Mouse (Mus musculus) NIH3T3 (cell line): ENCODE measurements around the gene Scarb1.
A peak's percentile ranks its signal among the peaks of the same experiment; 100 is the strongest.

ENCODE experiments used
- DNase-seq: peaks from one replicate; pipeline ENCODE4 v3.0.0-alpha.2; 2012; ENCODE audit warnings: low read depth

Scarb1 gene

DNA sequence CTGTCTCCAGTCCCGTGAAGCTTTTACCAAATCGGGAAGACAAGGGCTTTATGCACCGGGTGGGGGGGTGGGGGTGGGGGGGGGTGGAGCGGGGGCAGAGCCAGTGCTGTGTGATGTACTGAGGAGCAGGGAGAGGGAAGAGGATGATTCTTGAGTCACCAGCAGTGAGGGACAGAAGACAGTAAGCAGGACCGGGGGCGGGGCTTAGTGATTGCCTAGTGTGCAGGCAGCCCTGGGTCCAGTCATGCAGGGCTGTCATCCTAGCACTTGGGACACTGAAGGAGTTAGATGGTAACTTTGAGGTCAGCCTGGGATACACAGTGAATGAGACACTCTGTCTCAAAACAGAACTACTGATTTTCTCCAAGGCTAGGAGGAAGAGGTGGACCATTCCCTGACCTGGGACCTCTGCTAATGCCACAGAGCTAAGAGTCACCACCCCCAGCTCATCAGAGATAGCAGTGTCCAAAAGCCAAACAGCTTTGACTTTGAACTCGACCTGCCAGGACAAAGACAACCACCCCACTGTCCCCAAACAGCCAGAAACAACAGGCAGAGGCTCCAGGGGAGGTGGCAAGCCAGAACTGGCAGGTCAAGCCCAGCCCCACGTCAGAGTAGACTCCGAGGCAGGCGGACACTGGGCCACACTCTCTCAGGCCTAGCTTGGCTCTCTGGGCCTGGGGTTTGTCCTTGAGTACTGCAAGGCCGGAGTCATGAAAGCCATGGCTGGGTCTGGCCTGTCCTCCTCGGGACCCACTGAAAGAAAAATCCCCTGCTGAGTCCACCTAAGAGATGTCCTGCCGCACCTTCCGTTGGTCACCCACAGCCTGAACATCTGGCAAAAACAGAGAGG lies 35.4 kb downstream of the Scarb1 start:
- DNase-seq, result no peak

DNA sequence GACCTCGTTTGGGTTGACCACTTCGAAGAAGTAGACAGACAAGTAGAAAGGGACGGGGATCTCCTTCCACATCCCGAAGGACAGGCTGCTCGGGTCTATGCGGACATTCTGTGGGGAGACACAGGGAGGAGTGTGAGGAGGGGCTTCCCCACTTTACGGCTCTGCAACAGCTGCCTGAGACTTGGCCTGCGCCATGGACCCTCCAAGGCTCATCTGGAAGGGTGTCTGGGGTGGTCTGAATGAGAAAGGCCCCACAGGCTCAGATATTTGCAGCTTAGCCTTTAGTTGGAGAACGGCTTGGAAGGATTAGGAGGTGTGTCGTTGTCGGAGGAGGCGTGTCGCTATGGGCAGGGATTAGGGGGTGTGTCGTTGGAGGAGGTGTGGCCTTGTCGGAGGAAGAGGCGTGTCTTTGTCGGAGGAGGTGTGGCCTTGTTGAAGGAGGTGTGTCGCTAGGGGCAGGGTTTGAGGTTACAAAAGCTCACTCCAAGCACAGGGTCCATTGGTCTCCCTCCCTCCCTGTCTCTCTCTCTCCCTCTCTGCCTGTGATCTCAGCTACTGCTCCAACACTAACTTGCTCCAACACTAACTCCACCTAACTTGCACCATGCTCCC lies 36.5 kb downstream of the Scarb1 start:
- peak; percentile 15 for DNase-seq

DNA sequence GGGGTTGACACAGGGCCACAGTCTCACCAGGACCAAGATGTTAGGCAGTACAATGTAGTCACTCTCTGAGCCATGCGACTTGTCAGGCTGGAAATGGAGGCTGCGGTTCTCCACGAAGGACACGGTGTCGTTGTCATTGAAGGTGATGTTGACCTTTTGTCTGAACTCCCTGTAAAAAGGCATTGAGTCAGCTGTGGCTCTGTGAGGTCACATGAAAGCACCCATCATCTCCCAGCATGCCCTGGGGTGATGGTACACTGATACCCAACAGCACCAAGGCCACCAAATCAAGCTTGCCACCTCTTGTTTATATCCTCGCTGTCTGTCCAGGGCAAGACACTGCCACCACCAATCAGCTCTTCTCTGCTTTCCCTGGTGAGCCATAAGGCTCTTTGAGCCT lies 37.8 kb downstream of the Scarb1 start:
- no peak for DNase-seq

DNA sequence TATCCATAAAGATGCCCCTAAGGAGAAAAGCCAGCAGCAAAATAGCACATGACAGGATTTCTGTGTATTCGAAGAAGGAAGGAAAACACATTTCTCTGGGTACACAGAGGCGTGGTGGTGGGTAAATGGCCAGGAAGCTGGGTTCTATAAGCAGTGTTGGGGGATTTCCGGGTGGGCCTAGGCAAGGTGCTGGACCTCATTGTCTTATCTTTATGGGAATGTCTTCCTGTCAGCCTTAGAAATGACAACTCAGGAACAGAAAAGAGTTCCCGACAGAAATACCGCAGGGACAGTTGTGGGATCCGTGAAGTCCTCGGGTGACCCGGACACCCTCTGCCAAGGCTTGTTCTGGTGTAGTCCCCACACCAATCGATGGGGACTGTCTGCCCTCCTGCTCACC lies 42.7 kb downstream of the Scarb1 start:
- no peak for DNase-seq

DNA sequence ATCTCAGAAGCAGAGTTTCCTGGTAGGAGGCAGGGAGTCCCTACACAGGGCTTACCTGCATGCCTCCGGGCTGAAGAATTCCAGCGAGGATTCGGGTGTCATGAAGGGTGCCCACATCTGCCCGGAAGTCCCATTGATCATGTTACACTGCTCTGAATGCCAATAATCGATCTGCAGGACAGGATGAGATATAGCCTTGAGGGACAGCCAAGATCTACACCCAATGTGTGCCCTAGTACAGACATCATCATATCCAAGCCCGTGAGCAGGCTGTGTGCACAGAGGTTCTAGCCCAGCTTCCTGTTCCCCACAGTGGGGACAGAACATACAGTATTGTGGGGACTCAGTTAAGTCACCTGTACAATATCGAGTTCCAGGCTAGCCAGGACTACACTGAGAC lies 43.7 kb downstream of the Scarb1 start:
- no peak for DNase-seq

DNA sequence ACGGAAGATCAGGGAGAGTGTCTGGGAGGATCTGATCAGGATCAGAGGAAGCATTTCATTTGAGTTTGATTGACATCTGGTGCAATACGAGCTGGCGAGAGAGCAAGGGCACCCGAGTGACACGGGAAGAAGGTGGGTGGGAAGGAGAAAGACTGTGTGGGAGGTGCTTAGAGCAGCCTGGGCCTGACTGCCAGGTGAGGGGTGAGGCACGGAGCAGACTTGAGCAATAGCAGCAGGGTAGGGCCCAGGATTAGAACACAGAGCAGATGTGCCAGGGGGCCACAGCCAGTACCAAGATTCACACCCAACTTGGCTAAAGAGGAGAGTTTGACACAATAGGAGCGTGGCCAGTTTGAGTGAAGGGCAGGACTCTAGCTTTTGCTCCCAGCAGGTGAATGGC lies 47.9 kb downstream of the Scarb1 start:
- DNase-seq, result no peak

DNA sequence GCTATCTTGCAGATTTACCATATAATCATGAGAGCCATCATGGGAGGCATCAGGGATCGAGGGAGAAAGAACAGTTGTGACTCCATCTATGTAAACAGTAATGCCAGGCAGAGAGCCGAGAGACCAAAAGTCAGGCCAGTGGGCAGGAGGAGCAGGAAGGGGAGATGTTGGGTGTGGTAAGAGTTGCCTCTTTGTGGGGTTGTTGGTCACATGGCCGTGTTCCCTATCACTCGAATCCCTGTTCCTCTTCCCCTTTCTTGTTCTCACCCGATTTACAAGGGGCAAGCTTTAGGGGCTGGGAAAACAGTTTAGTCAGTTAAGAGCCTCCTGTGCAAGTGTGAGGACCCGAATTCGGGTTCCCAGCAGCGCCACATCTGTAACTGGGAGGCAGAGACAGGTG lies 49.0 kb downstream of the Scarb1 start:
- no peak for DNase-seq

DNA sequence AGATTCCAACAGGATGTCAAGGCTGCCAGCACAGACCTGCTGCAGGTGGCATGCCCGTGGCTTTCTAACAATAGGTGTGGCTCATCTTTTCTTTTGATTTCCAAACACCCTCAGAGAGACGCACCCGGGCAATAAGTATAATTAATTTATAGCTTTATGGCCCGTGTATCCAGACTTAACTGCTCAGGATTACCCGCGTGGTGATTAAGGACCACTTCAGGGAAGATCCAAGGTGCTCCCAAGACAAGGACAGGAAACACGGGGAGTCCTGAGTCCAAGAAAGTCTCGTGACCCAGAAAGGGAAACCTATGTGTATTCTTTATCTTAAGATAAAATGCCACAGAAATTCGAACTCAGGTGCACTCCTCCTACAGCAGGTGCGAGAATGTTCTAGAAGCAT lies 49.5 kb downstream of the Scarb1 start:
- DNase-seq, result no peak

DNA sequence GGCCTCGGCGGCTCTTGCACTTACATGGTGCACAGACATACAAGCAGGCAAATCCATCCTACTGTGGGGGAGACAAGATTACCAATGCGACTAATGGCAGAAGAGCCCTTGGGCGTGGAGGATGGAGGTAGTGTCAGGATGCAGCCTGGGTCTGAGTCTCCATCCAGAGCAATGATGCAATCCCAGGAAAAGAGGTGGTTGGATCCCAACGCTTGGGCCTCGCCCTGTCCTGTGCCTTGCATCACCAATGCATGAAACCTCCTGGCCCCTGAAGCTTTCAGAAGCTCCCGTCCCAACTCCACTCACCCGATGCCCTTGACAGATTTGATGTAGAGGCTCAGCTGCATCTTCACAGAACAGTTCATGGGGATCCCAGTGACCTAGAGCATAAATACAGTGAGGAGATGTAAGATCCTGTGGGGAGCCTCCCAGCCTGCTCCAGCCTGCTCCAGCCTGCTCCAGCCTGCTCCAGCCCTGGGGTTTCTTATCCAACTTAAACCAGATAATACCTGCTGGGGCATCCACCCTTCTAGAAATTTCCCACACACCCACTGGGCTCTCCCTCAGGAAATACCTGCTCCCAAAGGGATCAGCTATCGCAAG lies 53.7 kb downstream of the Scarb1 start:
- DNase-seq, result no peak

DNA sequence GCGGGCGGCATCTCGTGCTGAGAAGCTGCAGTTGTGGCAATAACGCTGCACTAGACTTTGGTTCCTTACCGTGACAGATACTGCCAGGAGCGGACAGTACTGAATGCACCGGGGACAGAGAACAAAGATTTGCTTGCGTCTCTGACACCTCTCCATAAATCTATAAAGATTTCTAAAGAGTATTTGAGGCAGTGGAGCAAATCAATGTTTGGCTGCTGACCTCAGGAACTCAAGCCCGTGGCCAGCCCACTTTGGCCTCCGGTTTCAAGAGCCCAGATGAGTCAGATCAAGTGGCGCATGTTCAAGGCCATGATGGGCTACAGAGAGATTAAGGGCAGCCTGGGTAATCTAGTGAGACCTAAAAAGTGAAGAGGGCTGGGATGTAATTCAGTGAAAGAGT lies 54.8 kb downstream of the Scarb1 start:
- no peak for DNase-seq

DNA sequence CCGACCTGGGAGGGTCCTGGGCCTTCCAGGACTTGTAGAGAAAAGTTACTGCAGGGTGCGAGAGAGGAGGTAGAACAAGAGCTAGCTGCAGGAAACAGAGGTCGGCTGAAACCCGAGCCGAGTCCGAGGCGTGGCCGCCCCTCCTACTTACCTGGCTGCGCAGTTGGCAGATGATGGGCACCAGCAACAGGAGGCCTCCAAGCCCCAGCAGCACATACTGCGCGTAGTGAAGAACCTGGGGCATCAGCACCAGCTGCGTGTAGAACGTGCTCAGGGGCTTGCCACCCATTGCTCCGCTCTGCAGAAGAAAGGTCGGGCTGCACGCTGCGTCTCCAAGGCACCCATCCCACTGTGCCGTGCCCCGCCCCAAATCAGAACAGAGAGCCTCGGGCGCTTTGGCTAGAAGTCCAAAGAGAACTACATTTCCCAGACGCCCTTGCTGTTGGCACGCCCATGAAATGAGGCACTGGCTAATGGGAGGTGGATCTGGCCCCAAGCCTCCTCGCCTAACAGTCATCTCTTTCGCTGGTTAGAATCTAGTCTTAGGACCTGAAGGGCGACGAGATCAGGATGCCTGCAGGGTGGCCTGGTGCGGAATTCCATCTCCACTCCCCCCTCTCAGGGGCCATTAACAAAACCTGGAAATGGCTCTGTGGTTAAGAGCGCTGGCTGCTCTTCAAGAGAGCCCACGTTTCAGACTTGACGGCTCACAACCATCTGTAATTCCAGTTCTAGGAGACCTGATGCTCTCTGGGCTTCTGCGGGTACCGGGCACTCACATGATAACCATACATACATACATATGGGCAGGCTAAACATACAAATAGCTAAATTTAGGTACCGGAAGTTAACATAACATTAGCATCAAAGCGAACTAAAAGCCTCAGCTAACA lies 56.9 kb downstream of the Scarb1 start:
- DNase-seq, result no peak

DNA sequence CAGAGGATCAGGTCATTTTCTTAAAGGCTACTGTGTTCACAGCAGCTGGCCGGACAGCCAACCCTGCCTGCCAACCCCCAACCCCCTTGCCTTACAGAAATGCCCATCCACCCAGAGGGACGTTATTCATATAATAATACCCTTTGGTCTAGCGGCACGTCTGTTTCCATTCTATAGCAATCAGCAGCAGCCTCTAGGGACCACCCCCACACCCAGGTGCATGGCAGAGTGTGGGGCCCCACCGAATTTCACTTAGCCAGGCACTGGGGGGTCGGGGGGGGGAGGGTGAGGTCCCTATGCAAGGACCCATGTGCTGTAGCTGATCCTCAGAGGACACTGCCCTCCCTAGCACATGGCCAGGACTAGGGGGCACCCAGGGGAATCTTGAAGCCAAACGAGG lies 61.7 kb downstream of the Scarb1 start:
- no peak for DNase-seq

DNA sequence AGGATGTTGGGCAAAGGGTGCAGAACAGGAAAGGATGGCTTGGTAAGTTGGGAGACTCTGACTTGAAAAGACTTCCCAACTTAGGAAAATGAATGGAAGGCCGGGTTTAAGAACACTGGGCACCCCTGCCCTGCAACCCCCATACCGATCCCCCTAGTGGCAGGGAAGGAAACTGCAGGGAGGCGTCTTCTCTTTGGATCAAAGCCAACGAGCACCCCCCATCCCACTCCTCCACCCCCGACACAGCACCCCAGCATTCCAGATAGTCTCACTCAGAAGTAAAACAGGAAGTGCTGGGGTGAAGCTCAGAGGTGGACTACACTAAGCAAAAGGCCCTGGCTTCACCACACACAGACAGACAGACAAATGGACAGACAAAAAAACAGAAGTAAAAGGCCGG lies 62.6 kb downstream of the Scarb1 start:
- peak; percentile 46 for DNase-seq

DNA sequence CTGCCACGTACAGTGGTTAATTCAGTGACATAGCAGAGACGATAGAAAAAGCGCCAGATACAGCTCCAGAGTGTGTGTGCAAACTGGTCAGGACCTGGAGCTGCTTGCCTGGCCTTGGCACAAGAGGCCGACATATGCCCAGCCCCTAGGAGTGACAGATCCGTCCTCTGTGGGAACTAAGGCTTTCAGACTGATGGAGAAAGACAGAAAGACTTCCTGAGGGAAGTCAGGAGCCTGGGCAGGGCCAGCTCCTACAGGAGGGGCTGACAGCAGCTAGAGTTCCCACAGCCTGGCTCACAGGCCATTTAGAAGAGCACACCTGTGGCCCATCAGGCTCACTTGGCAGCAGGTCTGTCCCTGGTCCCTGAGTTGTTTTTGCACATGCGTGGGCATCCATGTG lies 63.6 kb downstream of the Scarb1 start:
- DNase-seq, result no peak

DNA sequence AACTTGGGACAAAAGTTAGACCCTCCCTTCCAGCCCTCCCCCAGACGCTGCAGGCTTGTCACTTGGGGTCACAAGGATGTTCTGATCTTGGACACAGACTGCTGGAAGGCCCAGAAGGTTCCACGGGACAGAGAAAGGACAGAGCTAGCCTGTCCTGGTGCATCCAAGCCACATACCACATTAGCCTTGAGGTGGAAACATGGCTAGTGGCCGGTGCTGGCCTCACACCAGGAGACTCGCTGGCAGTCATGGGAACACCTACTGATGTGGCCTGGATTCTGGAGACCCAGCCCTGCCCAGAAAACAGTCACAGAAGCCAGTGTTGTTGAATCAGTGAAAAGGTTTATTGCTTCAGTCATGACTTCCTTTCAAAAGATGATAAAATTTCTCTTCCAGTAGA lies 64.1 kb downstream of the Scarb1 start:
- no peak for DNase-seq

DNA sequence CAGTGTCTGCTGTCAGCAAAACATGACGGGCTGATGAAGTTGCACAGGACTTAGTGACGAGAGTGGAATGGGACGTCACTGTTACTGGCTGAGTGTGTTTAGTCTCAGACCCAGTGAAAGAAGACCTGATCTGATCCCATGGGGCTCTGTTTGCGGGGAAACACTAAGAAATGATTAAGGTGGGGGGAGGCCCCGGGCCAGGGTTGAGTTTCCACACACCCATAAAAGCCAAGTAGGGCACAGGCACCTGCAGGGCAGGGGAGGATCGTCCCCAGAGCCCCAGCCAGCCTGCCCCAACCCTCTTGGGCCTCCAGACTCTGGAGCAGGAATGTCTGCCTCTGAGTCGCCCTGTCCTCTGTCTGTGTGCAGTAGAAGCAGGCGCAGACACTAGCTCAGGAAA lies 65.6 kb downstream of the Scarb1 start:
- no peak for DNase-seq

DNA sequence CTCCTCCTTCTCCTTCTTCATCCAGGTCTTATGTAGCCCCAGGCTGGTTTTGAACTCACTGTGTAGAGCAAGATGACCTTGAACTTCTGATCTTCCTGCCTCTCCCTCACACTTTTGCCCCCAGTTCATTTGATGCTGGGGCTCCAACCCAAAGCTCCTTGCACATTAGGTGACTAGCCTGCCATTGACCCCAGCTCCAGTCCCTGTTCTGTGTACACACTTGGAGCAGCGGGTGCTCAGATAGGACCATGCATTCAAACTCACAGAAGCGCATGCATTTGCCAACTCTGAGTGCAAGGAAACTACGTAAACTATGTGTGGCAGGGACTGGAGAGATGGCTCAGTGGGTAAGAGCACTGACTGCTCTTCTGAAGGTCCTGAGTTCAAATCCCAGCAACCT lies 66.1 kb downstream of the Scarb1 start:
- no peak for DNase-seq

DNA sequence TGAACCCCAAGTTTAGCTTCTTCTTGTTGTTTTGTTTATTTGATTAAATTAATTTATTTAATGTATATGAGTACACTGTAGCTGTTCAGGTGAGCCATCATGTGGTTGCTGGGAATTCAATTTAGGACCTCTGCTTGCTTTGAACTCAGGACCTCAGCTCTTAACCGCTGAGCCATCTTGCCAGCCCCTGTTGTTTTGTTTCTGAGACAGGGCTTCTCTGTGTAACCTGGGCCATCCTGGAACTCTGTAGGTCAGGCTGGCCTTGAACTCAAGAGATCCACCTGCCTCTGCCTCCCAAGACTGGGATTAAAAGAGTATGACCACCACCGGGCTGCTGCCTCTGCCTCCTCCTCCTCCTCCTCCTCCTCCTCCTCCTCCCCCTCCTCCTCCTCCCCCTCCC lies 66.7 kb downstream of the Scarb1 start:
- DNase-seq, result no peak

DNA sequence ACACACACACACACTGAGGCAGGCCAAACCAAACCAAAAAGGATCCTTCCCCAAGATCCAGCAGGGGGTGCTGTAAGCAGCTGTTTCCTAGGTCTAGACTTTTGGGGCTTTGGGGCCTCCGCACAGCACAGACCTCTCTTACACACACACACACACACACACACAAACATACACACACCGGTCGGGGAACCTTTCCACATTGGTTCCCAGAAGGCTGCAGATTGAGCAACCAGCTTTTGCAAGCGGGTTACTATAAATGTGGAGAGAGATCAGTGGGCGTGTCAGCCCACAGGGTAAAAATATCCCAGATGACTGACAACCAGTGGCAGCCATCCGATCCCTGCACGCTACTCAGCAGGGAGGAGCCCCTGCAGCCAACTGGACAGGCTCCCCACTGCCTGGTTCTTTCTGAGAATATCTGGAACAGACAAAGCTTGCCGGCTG lies 67.2 kb downstream of the Scarb1 start:
- peak; percentile 98 for DNase-seq

DNA sequence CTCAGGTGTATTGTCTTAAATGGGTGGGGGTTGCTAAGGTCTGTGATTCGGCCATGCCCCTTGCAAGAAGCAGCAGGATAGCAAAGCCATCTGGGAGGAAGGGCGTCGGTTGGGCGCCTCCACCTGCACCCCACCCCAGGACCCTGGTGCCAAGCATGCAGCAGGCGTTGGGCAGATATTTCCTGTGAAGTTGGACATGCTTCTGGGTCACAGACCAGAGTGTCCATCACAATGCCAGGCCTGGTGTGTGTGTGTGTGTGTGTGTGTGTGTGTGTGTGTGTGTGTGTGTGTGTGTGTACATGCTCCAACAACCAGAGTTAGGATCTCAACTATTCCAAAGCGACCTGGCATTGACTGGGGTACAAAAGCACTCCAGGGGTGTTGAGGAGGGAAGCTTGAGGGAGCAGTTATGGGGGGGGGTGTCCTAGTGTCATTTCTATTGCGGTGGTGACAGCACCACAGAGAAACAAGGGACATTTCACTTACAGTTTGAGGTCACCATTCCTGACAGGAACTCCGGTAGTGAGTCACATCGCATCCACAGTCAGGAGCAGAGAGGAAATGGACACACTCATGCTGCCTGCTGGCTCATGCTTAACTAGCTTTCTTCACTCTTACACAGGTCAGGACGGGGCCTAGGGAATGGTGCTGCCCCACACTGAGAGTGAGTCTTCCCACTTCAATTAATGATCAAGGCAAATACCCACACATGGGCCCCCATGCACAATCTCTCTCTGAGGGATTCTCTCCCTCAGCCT lies 68.5 kb downstream of the Scarb1 start:
- DNase-seq, result peak; percentile 27

DNA sequence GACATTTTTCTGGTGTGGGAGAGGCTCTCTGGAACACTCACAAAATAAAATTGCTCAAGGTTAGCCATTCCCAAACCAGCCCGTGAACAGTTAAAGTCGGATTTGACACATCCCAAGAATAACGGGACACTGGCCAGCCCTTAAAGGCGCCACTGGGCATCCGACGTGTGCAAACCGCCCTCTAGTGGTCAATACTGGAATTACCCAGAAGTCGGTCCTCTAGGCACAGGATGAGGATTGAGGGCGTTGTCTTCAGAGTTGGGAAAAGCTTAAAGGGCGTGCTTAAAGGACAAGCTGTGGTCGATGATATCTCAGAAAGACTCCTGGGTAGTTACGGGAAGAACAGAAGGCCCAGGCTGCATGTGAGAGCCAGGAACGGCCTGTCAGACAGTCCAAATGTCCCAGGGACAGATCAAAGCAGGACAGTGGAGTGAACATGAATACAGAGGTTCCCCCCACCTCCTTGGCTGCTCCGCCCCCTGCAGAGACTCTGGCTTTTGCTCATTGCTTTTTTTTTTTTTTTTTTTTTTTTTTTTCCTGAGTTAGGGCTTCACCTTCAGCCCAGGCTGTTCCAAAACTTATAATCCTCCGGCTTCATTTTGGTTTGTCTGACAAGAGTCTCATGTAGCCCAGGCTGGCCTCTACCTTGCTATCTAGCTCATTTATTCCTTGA lies 69.2 kb downstream of the Scarb1 start:
- DNase-seq, result peak; percentile 97
